Mouse (Mus musculus) lung, embryonic 16.5 days (tissue): ENCODE measurements around the gene D930048N14Rik. TPM values are rescaled to one million over a fixed set of nuclear protein-coding genes. Genes with fewer than 3 reads are reported as not detected.
A peak's percentile ranks its signal among the peaks of the same experiment; 100 is the strongest.
"Not testable (repeated sequence)": the region's sequence is repeated elsewhere in the genome, so short reads cannot be mapped to it uniquely, and the experiment has no call there.

ENCODE experiments used
- ATAC-seq: fragments of 200-750 bp; cut with Nextera tagmentation; 2 replicates; pipeline ENCODE4 v1.8.0; 2017; ENCODE audit warnings: low read depth, mild to moderate bottlenecking, moderate library complexity
- H3K27ac ChIP-seq: fragments of 300-500 bp; sonication (generic); 2 replicates; pipeline ENCODE4 v1.5.1; 2014; ENCODE audit warnings: mild to moderate bottlenecking, control low read depth, low read length
- H3K27me3 ChIP-seq: fragments of 300-500 bp; sonication (generic); 2 replicates; pipeline ENCODE4 v1.6.1; 2014; ENCODE audit warnings: low read depth, low read length, mixed read lengths; ENCODE audit not compliant: control insufficient read depth, insufficient read depth
- H3K36me3 ChIP-seq: fragments of 300-500 bp; sonication (generic); 2 replicates; pipeline ENCODE4 v1.6.1; 2014; ENCODE audit warnings: low read length; ENCODE audit not compliant: control insufficient read depth, insufficient read depth
- H3K4me1 ChIP-seq: fragments of 300-500 bp; sonication (generic); replicated peaks from 2 replicates; pipeline ENCODE4 v1.6.1; 2014; ENCODE audit warnings: low read length, mixed read lengths; ENCODE audit not compliant: control insufficient read depth, insufficient read depth
- H3K4me2 ChIP-seq: fragments of 300-500 bp; sonication (generic); 2 replicates; pipeline ENCODE4 v1.6.1; 2014; ENCODE audit warnings: low read depth, low read length, control low read depth
- H3K4me3 ChIP-seq: fragments of 300-500 bp; sonication (generic); 2 replicates; pipeline ENCODE4 v1.5.1; 2014; ENCODE audit warnings: mild to moderate bottlenecking, low read length, control low read depth
- H3K9ac ChIP-seq: fragments of 300-500 bp; sonication (generic); 2 replicates; pipeline ENCODE4 v1.6.1; 2014; ENCODE audit warnings: low read length, control low read depth
- H3K9me3 ChIP-seq: fragments of 300-500 bp; sonication (generic); 2 replicates; pipeline ENCODE4 v1.6.1; 2016; ENCODE audit warnings: low read length; ENCODE audit not compliant: control insufficient read depth
- WGBS: fragments of 180-500 bp; shearing (Covaris S2); extraction: QIAGEN DNeasy Blood & Tissue Kit; methylation state at CpG from one replicate; pipeline ENCODE4 v1.1.7; 2014; 5-methylcytosine and 5-hydroxymethylcytosine counted together
- polyA plus RNA-seq: library from polyadenylated mRNA; unstranded; fragments of >200 nt; fragmentation: Nextera tagmentation; extraction: Ambion mirVana; gene quantifications from 2 replicates; pipeline ENCODE4 v1.2.1, GENCODE M21; 2015

D930048N14Rik gene
- polyA plus RNA-seq, 1 experiment from 2014 or later = 4.0 TPM

GRCm38 (mm10) chr11:51656798-51657521, 6.2 kb downstream of the D930048N14Rik start:
- ATAC-seq = peak; percentile 32; the same call in 1 of the 2 replicates
- H3K27ac ChIP-seq = no peak overlapping the region
- WGBS = 63% methylated on average over 10 of the region's 10 CpGs

DNA sequence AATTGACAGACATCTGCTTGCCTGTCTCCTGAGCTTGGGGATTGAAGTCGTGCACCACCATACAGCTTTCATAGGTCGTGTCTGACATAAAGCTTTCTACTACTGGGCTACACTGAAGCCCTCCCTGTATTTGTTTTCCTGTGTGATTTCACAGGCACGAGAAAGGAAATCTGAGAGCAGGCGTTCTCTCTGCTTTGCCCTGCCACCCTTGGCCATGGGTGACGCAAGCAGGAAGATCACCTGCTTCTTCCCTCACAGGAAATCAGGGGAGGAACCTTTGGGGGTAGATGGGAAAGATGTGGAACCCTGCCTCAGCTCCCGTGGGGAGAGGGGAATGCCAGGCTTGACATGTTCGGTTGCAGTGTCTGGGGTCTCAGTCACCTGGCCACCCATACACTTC, 7.5 kb downstream of the D930048N14Rik start:
- Histone ChIP-seq H3K4me1 (peaks cover 15% of the 10 kb centered on the region), H3K27ac (0 out of 2 replicates have a peak overlapping the region, but pooled peaks have one; percentile 15), H3K4me2 (no peak overlapping the region), H3K36me3 (no peaks in the 10 kb centered on the region), H3K9me3 (no peaks in the 10 kb centered on the region), H3K27me3 (no peaks in the 10 kb centered on the region), H3K4me3 (no peak overlapping the region), H3K9ac (no peak overlapping the region)
- 46% methylated on average over 7 of the region's 7 CpGs for WGBS
- no peak for ATAC-seq

More at GRCm38 (mm10) chr11:51656798-51657521, 6.2 kb downstream of the D930048N14Rik start:
- H3K27me3 ChIP-seq = no peaks in the 10 kb centered on the region
- H3K9me3 ChIP-seq = no peaks in the 10 kb centered on the region
- no peaks in the 10 kb centered on the region for H3K36me3 ChIP-seq
- no peak overlapping the region for H3K4me2 ChIP-seq
- no peak overlapping the region for H3K9ac ChIP-seq
- H3K4me3 ChIP-seq = no peak overlapping the region
- H3K4me1 ChIP-seq = peaks cover 15% of the 10 kb centered on the region

- 30% methylated on average over 6 of the region's 6 CpGs for WGBS
- no peak overlapping the region for H3K9ac ChIP-seq
These were observed 8.0 kb downstream of the D930048N14Rik start for GRCm38 (mm10) chr11:51658705-51659104.

DNA sequence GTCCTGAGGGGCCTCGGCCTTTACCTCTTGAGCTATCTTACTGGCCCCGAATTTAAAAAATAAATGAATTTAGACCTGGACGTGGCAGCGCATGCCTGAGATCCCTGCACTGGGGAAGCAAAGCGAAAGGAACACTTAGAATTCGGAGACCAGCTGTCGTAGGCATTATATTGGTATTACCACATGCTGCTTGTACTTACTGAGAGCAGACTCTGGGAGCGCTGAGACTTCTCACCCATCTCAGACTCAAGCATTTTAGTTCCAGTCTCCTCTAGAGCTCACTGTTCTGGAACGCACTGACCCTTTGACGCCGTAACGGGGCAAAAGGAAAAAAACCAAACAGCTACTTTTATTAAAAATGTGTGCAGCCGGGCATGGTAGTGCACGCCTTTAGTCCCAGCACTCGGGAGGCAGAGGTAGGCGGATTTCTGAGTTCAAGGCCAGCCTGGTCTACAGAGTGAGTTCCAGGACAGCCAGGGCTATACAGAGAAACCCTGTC, 11.2 kb downstream of the D930048N14Rik start:
- Histone ChIP-seq H3K4me3 (no peak overlapping the region), H3K4me2 (no peak overlapping the region), H3K27ac (no peak overlapping the region), H3K27me3 (no peaks in the 10 kb centered on the region), H3K9me3 (no peaks in the 10 kb centered on the region), H3K4me1 (peaks cover 11% of the 10 kb centered on the region), H3K9ac (no peak overlapping the region), H3K36me3 (no peaks in the 10 kb centered on the region)
- ATAC-seq = no peak
- 87% methylated on average over 16 of the region's 16 CpGs for WGBS

More at GRCm38 (mm10) chr11:51658705-51659104, 8.0 kb downstream of the D930048N14Rik start:
- Histone ChIP-seq H3K4me2 (no peak overlapping the region), H3K9me3 (no peaks in the 10 kb centered on the region), H3K27me3 (no peaks in the 10 kb centered on the region), H3K4me3 (no peak overlapping the region), H3K4me1 (peaks cover 15% of the 10 kb centered on the region), H3K27ac (no peak overlapping the region), H3K36me3 (no peaks in the 10 kb centered on the region)
- peak; percentile 59 for ATAC-seq

GRCm38 (mm10) chr11:51662632-51663031, 11.9 kb downstream of the D930048N14Rik start:
- no peak overlapping the region for H3K4me3 ChIP-seq
- no peak overlapping the region for H3K9ac ChIP-seq
- no peak for ATAC-seq
- no peaks in the 10 kb centered on the region for H3K27me3 ChIP-seq
- WGBS = 76% methylated on average over 7 of the region's 7 CpGs
- no peaks in the 10 kb centered on the region for H3K36me3 ChIP-seq
- H3K4me1 ChIP-seq = peaks cover 8% of the 10 kb centered on the region
- H3K4me2 ChIP-seq = no peak overlapping the region
- H3K9me3 ChIP-seq = no peaks in the 10 kb centered on the region
- H3K27ac ChIP-seq = no peak overlapping the region

- WGBS = 83% methylated on average over 7 of the region's 7 CpGs
These were observed 14.0 kb downstream of the D930048N14Rik start for GRCm38 (mm10) chr11:51664747-51665146.

GRCm38 (mm10) chr11:51670846-51671245, 20.1 kb downstream of the D930048N14Rik start:
- Histone ChIP-seq H3K36me3 (no peaks in the 10 kb centered on the region), H3K4me1 (no peaks in the 10 kb centered on the region), H3K9ac (no peak overlapping the region), H3K9me3 (no peaks in the 10 kb centered on the region), H3K4me3 (no peak overlapping the region), H3K4me2 (no peak overlapping the region), H3K27me3 (no peaks in the 10 kb centered on the region), H3K27ac (no peak overlapping the region)
- 88% methylated on average over 7 of the region's 7 CpGs for WGBS
- no peak for ATAC-seq

More at GRCm38 (mm10) chr11:51664747-51665146, 14.0 kb downstream of the D930048N14Rik start:
- H3K9me3 ChIP-seq, H3K27me3 ChIP-seq, H3K36me3 ChIP-seq, H3K4me2 ChIP-seq, H3K9ac ChIP-seq, H3K4me3 ChIP-seq, H3K4me1 ChIP-seq, H3K27ac ChIP-seq: not testable (repeated sequence)
- ATAC-seq = peak; percentile 68; the same call in 1 of the 2 replicates

DNA sequence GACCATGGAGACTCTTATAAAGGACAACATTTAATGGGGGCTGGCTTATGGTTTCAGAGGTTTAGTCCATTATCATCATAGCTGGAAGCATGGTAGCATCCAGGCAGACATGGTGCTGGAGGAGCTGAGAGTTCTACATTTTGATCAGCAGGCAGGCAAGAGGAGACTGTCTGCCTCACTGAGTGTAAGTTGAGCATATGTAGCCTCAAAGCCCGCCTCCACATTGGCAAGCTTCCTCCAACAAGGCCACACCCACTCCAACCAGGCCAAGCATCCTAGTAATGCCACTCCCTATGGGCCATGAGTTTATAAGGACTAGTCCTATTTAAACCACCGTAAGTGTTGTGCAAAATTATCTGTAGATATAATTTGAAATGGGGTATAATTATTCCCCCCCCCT, 20.6 kb downstream of the D930048N14Rik start:
- H3K4me3 ChIP-seq = no peak overlapping the region
- WGBS = 64% methylated on average over 2 of the region's 2 CpGs
- no peak for ATAC-seq
- H3K9ac ChIP-seq = no peak overlapping the region
- H3K27me3 ChIP-seq = no peaks in the 10 kb centered on the region
- H3K4me2 ChIP-seq = no peak overlapping the region
- H3K27ac ChIP-seq = no peak overlapping the region
- H3K4me1 ChIP-seq = no peaks in the 10 kb centered on the region
- H3K36me3 ChIP-seq = no peaks in the 10 kb centered on the region
- no peaks in the 10 kb centered on the region for H3K9me3 ChIP-seq

GRCm38 (mm10) chr11:51673291-51673690, 22.5 kb downstream of the D930048N14Rik start:
- no peak for ATAC-seq
- Histone ChIP-seq H3K36me3 (no peaks in the 10 kb centered on the region), H3K9ac (no peak overlapping the region), H3K27me3 (no peaks in the 10 kb centered on the region), H3K9me3 (no peaks in the 10 kb centered on the region), H3K27ac (no peak overlapping the region), H3K4me3 (no peak overlapping the region), H3K4me1 (no peaks in the 10 kb centered on the region), H3K4me2 (no peak overlapping the region)
- 77% methylated on average over 9 of the region's 9 CpGs for WGBS
